Mouse (Mus musculus) myocyte (in vitro differentiated cells): ENCODE data around the gene Zic1.

Experiments used
- MAX ChIP-seq: IDR thresholded peaks from one replicate; pipeline ENCODE4 v1.6.1; 2011; ENCODE audit warnings: low read depth, mild to moderate bottlenecking, control low read depth
- POLR2AphosphoS2 ChIP-seq: IDR thresholded peaks from one replicate; pipeline ENCODE4 v1.6.1; 2011; ENCODE audit warnings: low read depth, control low read depth; ENCODE audit not compliant: insufficient read length

DNA sequence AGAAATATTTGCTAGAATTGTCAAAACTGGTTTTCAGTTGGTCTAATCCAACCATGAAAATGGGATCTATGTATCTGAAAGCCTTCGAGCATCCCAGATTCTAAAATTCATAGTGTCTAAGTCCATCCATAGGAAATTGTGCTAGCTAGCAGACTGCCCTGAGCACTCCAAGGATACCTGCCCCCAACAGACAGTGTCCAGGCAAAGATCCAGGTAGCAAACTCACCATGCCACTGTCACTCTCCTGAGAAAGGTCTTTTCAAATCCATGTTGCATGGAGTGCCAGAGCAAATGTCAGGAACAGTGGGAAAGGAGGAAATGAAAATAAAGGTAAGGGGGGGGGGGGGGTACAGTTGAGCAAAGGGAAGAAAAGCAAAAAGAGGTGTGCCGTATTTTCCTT lies 18.0 kb downstream of the Zic1 start:
- TF ChIP-seq MAX (no peak), POLR2AphosphoS2 (no peak)
